Mouse (Mus musculus) adrenal gland, postnatal 14 days (tissue): Measurements from ENCODE around the gene Dip2c. TPM values are rescaled to one million over a fixed set of nuclear protein-coding genes. Genes with fewer than 3 reads are reported as not detected.

Experiments
- DNase-seq: peaks from one replicate; pipeline ENCODE4 v3.0.0; 2021; ENCODE audit warnings: mixed read lengths
- total RNA-seq: library from RNA; stranded (reverse); gene quantifications from 2 replicates; pipeline ENCODE4 v1.2.3, GENCODE M21; 2021

Dip2c gene
- total RNA-seq, 1 experiment from 2014 or later = 19.8 TPM

GRCm38 (mm10) chr13:9424434-9424833 lies 148.1 kb downstream of the Dip2c start:
- DNase-seq = no peak

- no peak for DNase-seq
These were observed 149.9 kb downstream of the Dip2c start for GRCm38 (mm10) chr13:9426267-9426666.

- no peak for DNase-seq
These were observed 150.5 kb downstream of the Dip2c start for GRCm38 (mm10) chr13:9426779-9427178.

GRCm38 (mm10) chr13:9429884-9430283 lies 153.6 kb downstream of the Dip2c start:
- DNase-seq = no peak

GRCm38 (mm10) chr13:9430724-9431123 lies 154.4 kb downstream of the Dip2c start:
- no peak for DNase-seq

- no peak for DNase-seq
These were observed 155.1 kb downstream of the Dip2c start for GRCm38 (mm10) chr13:9431441-9431840.

- no peak for DNase-seq
These were observed 166.7 kb downstream of the Dip2c start for GRCm38 (mm10) chr13:9443066-9443465.

- no peak for DNase-seq
These were observed 169.4 kb downstream of the Dip2c start for GRCm38 (mm10) chr13:9445533-9446294.

GRCm38 (mm10) chr13:9446448-9447115 lies 170.3 kb downstream of the Dip2c start:
- DNase-seq = no peak

- no peak for DNase-seq
These were observed 173.9 kb downstream of the Dip2c start for GRCm38 (mm10) chr13:9450276-9450675.

- no peak for DNase-seq
These were observed 175.6 kb downstream of the Dip2c start for GRCm38 (mm10) chr13:9451952-9452351.

GRCm38 (mm10) chr13:9454426-9455177 lies 178.3 kb downstream of the Dip2c start:
- DNase-seq = no peak

- no peak for DNase-seq
These were observed 179.7 kb downstream of the Dip2c start for GRCm38 (mm10) chr13:9455979-9456378.

- no peak for DNase-seq
These were observed 181.3 kb downstream of the Dip2c start for GRCm38 (mm10) chr13:9457420-9458308.

- no peak for DNase-seq
These were observed 188.1 kb downstream of the Dip2c start for GRCm38 (mm10) chr13:9464457-9464856.

- peak; percentile 76 for DNase-seq
These were observed 190.9 kb downstream of the Dip2c start for GRCm38 (mm10) chr13:9467216-9467615.

- no peak for DNase-seq
These were observed 197.1 kb downstream of the Dip2c start for GRCm38 (mm10) chr13:9473383-9473782.

GRCm38 (mm10) chr13:9481722-9482121 lies 205.4 kb downstream of the Dip2c start:
- no peak for DNase-seq

GRCm38 (mm10) chr13:9489696-9490095 lies 213.4 kb downstream of the Dip2c start:
- DNase-seq = no peak

GRCm38 (mm10) chr13:9494726-9495125 lies 218.4 kb downstream of the Dip2c start:
- DNase-seq = peak; percentile 50

- no peak for DNase-seq
These were observed 228.0 kb downstream of the Dip2c start for GRCm38 (mm10) chr13:9504118-9504856.
